Mouse (Mus musculus) hindbrain, embryonic 12.5 days (tissue): ENCODE data around the gene Rbm20. TPM values are rescaled to one million over a fixed set of nuclear protein-coding genes. Genes with fewer than 3 reads are reported as not detected.
A peak's percentile ranks its signal among the peaks of the same experiment; 100 is the strongest.
"Not testable (repeated sequence)": the region's sequence is repeated elsewhere in the genome, so short reads cannot be mapped to it uniquely, and the experiment has no call there.

Source experiments
- ATAC-seq: fragments of 200-750 bp; cut with Nextera tagmentation; 2 replicates; pipeline ENCODE4 v1.8.0; 2017; ENCODE audit warnings: moderate TSS enrichment; ENCODE audit not compliant: low FRiP score
- H3K27ac ChIP-seq: fragments of 300-500 bp; sonication (generic); 2 replicates; pipeline ENCODE4 v1.5.1; 2016; ENCODE audit warnings: mild to moderate bottlenecking
- H3K27me3 ChIP-seq: fragments of 300-500 bp; sonication (generic); 2 replicates; pipeline ENCODE4 v1.6.1; 2016; ENCODE audit warnings: mild to moderate bottlenecking
- H3K36me3 ChIP-seq: fragments of 300-500 bp; sonication (generic); 2 replicates; pipeline ENCODE4 v1.6.1; 2016; ENCODE audit warnings: mild to moderate bottlenecking
- H3K4me1 ChIP-seq: fragments of 300-500 bp; sonication (generic); 2 replicates; pipeline ENCODE4 v1.6.1; 2016
- H3K4me2 ChIP-seq: fragments of 300-500 bp; sonication (generic); replicated peaks from 2 replicates; pipeline ENCODE4 v1.6.1; 2016; ENCODE audit warnings: mild to moderate bottlenecking
- H3K4me3 ChIP-seq: fragments of 300-500 bp; sonication (generic); 2 replicates; pipeline ENCODE4 v1.5.1; 2016; ENCODE audit warnings: mild to moderate bottlenecking
- H3K9ac ChIP-seq: fragments of 300-500 bp; sonication (generic); 2 replicates; pipeline ENCODE4 v1.6.1; 2016; ENCODE audit warnings: mild to moderate bottlenecking, moderate library complexity
- H3K9me3 ChIP-seq: fragments of 300-500 bp; sonication (generic); replicated peaks from 2 replicates; pipeline ENCODE4 v1.6.1; 2016; ENCODE audit warnings: mild to moderate bottlenecking
- WGBS: fragments of 180-500 bp; shearing (Covaris S2); methylation state at CpG from one replicate; pipeline ENCODE4 v1.1.7; 2016; 5-methylcytosine and 5-hydroxymethylcytosine counted together
- polyA plus RNA-seq: library from polyadenylated mRNA; unstranded; fragments of >200 nt; fragmentation: Nextera tagmentation; extraction: Ambion mirVana; gene quantifications from 2 replicates; pipeline ENCODE4 v1.2.1, GENCODE M21; 2016

Gene Rbm20
- polyA plus RNA-seq, 1 experiment from 2014 or later: 1.5 TPM

DNA sequence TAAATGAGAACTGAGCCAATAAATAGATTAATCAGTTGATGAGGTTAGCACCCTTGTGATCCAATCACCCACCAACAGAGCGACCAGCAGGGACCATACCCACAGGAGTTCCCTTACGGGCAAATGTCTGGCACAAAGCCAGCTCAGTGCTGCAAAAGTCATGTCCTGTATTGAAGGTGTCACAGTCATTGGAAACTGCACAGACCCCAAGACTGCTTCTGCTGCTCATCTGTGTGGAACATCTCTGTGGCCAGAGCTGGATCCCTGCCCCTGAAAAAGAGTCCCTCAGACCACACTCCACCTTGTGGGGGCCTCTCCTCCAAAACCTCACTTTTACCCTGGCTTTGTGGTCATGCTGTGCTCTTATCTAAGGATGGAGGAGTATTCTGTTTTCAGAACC is 126.8 kb downstream of the Rbm20 start:
- 64% methylated on average over 2 of the region's 2 CpGs for WGBS
- H3K4me3 ChIP-seq: no peak overlapping the region
- H3K36me3 ChIP-seq: no peaks in the 10 kb centered on the region
- no peak overlapping the region for H3K4me2 ChIP-seq
- ATAC-seq: no peak
- H3K27me3 ChIP-seq: no peaks in the 10 kb centered on the region
- peaks cover 8% of the 10 kb centered on the region for H3K4me1 ChIP-seq
- H3K9ac ChIP-seq: no peak overlapping the region
- no peaks in the 10 kb centered on the region for H3K9me3 ChIP-seq
- H3K27ac ChIP-seq: no peak overlapping the region

DNA sequence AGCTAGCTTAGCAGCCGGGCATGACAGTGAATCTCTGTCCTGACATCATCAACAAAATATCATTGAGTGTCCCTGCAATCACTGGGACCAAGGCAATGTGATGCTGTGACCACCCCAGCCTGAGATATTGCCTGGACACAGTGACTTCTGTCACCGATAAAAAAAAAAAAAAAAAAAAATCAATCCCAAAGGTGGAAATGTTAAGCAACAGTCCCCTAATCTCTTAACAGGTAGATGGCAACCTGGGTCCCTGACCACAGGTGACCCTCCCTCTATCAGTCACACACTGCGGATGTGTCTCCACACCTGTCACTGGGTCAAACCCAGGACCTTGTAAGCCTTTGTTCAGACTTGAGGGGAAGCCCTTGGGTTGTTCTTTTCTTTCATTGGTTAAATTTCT is 128.0 kb downstream of the Rbm20 start:
- no peaks in the 10 kb centered on the region for H3K9me3 ChIP-seq
- H3K36me3 ChIP-seq: no peaks in the 10 kb centered on the region
- no peaks in the 10 kb centered on the region for H3K27me3 ChIP-seq
- H3K9ac ChIP-seq: no peak overlapping the region
- H3K4me2 ChIP-seq: no peak overlapping the region
- H3K4me1 ChIP-seq: peaks cover 8% of the 10 kb centered on the region
- ATAC-seq: no peak
- WGBS: 78% methylated on average over 3 of the region's 3 CpGs
- no peak overlapping the region for H3K4me3 ChIP-seq
- H3K27ac ChIP-seq: no peak overlapping the region

GRCm38 (mm10) chr19:53806126-53806525 is 129.0 kb downstream of the Rbm20 start:
- Histone ChIP-seq H3K4me3 (no peak overlapping the region), H3K27ac (no peak overlapping the region), H3K4me1 (peaks cover 8% of the 10 kb centered on the region), H3K4me2 (no peak overlapping the region), H3K36me3 (no peaks in the 10 kb centered on the region), H3K27me3 (no peaks in the 10 kb centered on the region), H3K9me3 (no peaks in the 10 kb centered on the region), H3K9ac (no peak overlapping the region)
- ATAC-seq: 0 out of 2 replicates have a peak, but pooled peaks have one; percentile 35
- WGBS: 50% methylated on average over 7 of the region's 7 CpGs

DNA sequence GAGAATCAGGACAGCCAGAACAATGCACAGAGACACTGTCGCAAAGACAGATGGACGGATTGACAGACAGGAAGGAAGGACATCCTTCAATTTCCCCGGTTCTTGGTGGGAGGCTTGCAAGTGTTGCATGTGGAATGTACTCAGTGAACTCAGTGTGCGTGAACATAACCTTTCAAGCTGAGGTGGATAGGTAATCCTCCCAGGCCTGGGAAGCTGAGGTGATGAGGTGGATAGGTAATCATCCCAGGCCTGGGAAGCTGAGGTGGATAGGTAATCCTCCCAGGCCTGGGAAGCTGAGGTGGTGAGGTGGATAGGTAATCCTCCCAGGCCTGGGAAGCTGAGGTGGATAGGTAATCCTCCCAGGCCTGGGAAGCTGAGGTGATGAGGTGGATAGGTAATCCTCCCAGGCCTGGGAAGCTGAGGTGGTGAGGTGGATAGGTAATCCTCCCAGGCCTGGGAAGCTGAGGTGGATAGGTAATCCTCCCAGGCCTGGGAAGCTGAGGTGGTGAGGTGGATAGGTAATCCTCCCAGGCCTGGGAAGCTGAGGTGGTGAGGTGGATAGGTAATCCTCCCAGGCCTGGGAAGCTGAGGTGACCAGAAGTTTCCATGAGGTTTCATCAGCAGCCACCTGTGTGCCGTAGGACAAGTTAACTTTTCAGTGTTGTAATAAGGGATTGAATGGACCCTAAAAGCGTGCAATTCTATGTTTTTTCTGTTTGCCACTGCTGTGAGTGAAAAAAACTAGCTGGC is 129.6 kb downstream of the Rbm20 start:
- not testable (repeated sequence) for H3K9me3 ChIP-seq, H3K4me2 ChIP-seq, ATAC-seq, H3K4me1 ChIP-seq, H3K27me3 ChIP-seq, H3K9ac ChIP-seq, H3K4me3 ChIP-seq, H3K36me3 ChIP-seq, H3K27ac ChIP-seq
- 84% methylated on average over 6 of the region's 6 CpGs for WGBS

- ATAC-seq: no peak
- WGBS: 87% methylated on average over 5 of the region's 5 CpGs
- Histone ChIP-seq H3K4me3 (no peak overlapping the region), H3K9ac (no peak overlapping the region), H3K9me3 (no peaks in the 10 kb centered on the region), H3K27ac (no peak overlapping the region), H3K36me3 (no peaks in the 10 kb centered on the region), H3K4me1 (peaks cover 5% of the 10 kb centered on the region), H3K27me3 (no peaks in the 10 kb centered on the region), H3K4me2 (no peak overlapping the region)
Measured at GRCm38 (mm10) chr19:53807276-53807801, 130.2 kb downstream of the Rbm20 start.

DNA sequence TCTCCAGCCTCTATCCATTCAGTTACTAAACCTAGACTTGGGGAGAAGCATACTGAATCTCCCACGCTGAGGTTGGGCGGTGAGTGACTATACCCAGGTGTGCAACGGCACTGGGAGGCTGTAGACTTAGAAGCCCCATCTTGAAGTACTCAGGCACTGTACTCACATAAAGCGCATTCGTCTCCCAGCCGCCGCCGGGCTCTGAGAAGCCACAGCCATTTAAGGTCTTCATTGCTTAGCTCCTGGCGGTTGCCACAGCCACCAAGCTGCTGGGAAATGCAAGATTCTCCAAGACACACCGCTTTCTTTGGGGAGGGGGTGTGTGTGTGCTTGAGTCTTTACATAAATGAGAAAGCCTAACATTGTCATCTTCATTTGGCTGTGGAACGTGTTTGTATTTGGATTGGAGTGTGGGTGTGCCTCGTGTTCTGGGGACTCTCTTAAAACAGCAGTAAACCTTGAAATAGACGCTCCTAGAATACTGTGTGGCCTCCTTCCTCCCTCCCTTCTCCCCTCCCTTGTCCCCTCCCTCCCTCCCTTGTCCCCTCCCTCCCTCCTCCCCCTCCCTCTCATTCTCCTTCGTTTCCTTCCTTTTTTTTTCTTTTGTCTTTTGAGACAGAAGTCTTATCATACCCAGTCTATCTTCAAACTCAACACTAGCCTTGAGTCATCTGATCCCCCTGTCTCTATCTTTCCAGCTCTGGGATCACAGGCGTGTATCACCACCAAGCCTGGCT is 131.1 kb downstream of the Rbm20 start:
- 65% methylated on average over 15 of the region's 15 CpGs for WGBS
- Histone ChIP-seq H3K4me3 (no peak overlapping the region), H3K4me2 (no peak overlapping the region), H3K27me3 (no peaks in the 10 kb centered on the region), H3K4me1 (peaks cover 5% of the 10 kb centered on the region), H3K36me3 (no peaks in the 10 kb centered on the region), H3K27ac (no peak overlapping the region), H3K9ac (no peak overlapping the region), H3K9me3 (no peaks in the 10 kb centered on the region)
- no peak for ATAC-seq

GRCm38 (mm10) chr19:53809185-53809861 is 132.2 kb downstream of the Rbm20 start:
- Histone ChIP-seq H3K9ac (no peak overlapping the region), H3K27me3 (no peaks in the 10 kb centered on the region), H3K36me3 (no peaks in the 10 kb centered on the region), H3K9me3 (no peaks in the 10 kb centered on the region), H3K4me3 (no peak overlapping the region), H3K27ac (no peak overlapping the region), H3K4me2 (no peak overlapping the region), H3K4me1 (peaks cover 5% of the 10 kb centered on the region)
- WGBS: 58% methylated on average over 7 of the region's 7 CpGs
- no peak for ATAC-seq

DNA sequence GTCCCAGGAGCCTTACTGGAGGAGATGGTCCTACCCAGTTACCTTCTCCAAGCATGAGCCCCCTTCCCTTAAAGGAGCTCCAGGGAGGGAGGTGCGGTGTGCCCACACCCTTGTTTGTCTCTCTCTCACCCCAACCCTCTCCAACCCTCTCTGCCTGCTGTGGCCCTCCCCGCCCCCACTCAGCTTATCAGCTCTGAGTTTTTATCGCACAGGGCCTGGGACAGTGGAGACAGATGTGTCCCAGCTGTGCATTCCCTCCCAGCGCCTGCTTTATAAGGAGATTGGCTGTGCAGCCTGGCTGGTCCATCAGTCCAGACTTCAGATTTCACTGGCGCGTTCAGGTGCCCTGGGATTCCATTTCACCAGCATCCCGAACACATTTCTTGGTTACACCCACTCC is 132.9 kb downstream of the Rbm20 start:
- Histone ChIP-seq H3K36me3 (no peaks in the 10 kb centered on the region), H3K9me3 (no peaks in the 10 kb centered on the region), H3K27me3 (no peaks in the 10 kb centered on the region), H3K4me1 (peaks cover 5% of the 10 kb centered on the region), H3K4me2 (no peak overlapping the region), H3K4me3 (no peak overlapping the region), H3K9ac (no peak overlapping the region), H3K27ac (no peak overlapping the region)
- WGBS: 62% methylated on average over 7 of the region's 7 CpGs
- no peak for ATAC-seq

DNA sequence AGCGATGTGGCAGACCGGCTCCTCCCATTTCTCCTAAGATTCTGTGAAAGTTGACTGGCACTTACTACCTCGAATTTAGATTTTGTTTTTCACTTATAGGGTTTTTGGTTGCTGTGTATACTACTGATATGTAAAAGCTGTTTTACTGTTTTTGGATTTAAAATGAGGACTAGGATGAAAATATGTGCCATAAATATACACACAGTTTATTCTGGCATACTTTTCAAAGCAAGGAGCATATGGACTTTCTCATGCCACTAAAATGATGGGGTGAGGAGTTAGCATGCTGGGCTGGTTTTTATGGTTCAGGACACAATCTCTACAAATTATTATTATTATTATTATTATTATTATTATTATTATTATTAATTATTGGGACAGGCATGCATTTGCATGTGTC is 133.5 kb downstream of the Rbm20 start:
- Histone ChIP-seq H3K4me3 (no peak overlapping the region), H3K4me1 (peaks cover 5% of the 10 kb centered on the region), H3K9me3 (no peaks in the 10 kb centered on the region), H3K4me2 (no peak overlapping the region), H3K27ac (no peak overlapping the region), H3K9ac (no peak overlapping the region), H3K27me3 (no peaks in the 10 kb centered on the region), H3K36me3 (no peaks in the 10 kb centered on the region)
- ATAC-seq: no peak
- 78% methylated on average over 3 of the region's 3 CpGs for WGBS

DNA sequence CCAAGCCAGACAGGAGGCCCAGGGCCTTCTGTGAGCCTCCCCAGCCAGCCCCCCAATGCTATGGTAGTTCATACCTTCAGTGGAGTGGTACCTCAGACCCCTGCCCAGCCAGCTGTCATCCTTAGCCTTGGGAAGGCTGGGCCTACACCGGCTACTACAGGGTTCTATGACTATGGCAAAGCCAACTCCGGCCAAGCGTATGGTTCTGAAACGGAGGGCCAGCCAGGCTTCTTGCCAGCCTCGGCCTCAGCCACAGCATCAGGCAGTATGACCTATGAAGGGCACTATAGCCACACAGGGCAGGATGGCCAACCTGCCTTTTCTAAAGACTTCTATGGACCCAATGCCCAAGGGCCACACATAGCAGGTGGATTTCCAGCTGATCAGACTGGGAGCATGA is 136.5 kb downstream of the Rbm20 start:
- H3K36me3 ChIP-seq: no peaks in the 10 kb centered on the region
- H3K27ac ChIP-seq: no peak overlapping the region
- ATAC-seq: no peak
- H3K9me3 ChIP-seq: no peaks in the 10 kb centered on the region
- 92% methylated on average over 5 of the region's 5 CpGs for whole genome bisulfite sequencing
- H3K4me3 ChIP-seq: no peak overlapping the region
- no peaks in the 10 kb centered on the region for H3K4me1 ChIP-seq
- no peaks in the 10 kb centered on the region for H3K27me3 ChIP-seq
- no peak overlapping the region for H3K9ac ChIP-seq
- H3K4me2 ChIP-seq: no peak overlapping the region

DNA sequence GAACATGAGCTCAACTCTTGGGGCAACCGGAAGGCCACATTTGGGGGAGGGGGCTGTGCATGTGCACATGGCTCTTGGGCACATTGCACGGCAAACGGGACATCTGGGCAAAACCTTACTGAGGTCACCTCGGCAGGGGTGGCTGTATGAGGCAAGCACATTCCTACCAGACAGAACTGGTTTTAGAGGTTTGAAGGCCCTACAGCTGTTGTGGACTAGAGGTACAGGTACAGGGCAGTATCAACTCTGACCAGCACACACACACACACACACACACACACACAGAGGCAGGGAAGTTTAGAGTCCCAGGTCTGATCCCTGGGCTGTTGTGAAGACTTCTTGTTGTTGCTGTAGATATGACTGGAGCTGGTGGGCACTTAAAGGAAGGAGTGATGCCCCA is 138.6 kb downstream of the Rbm20 start:
- Histone ChIP-seq H3K36me3 (no peaks in the 10 kb centered on the region), H3K27me3 (no peaks in the 10 kb centered on the region), H3K4me3 (no peak overlapping the region), H3K27ac (no peak overlapping the region), H3K9ac (no peak overlapping the region), H3K4me2 (no peak overlapping the region), H3K4me1 (no peaks in the 10 kb centered on the region), H3K9me3 (no peaks in the 10 kb centered on the region)
- ATAC-seq: no peak
- 88% methylated on average over 4 of the region's 4 CpGs for WGBS

- no peaks in the 10 kb centered on the region for H3K27me3 ChIP-seq
- no peaks in the 10 kb centered on the region for H3K36me3 ChIP-seq
- no peak for ATAC-seq
- 86% methylated on average over 11 of the region's 11 CpGs for WGBS
- peaks cover 3% of the 10 kb centered on the region for H3K4me1 ChIP-seq
- no peak overlapping the region for H3K9ac ChIP-seq
- H3K4me3 ChIP-seq: no peak overlapping the region
- H3K27ac ChIP-seq: no peak overlapping the region
- no peak overlapping the region for H3K4me2 ChIP-seq
- no peaks in the 10 kb centered on the region for H3K9me3 ChIP-seq
Measured at GRCm38 (mm10) chr19:53816242-53816641, 139.1 kb downstream of the Rbm20 start.
